Mouse (Mus musculus): Measurements from ENCODE around the gene Lrrc75a. TPM values are rescaled to one million over a fixed set of nuclear protein-coding genes. Genes with fewer than 3 reads are reported as not detected.

The Lrrc75a gene
- polyA plus RNA-seq, 1 experiment from 2014 or later, result 17.2 TPM

GRCm38 (mm10) chr11:62591904-62592575 is 56.3 kb downstream of the Lrrc75a start:
- no peak for DNase-seq (ENCODE audit: low spot score)
- H3K36me3 ChIP-seq, result no peaks in the 10 kb centered on the region
- no peaks in the 10 kb centered on the region for H3K27me3 ChIP-seq (ENCODE audit: insufficient read depth, poor library complexity, severe bottlenecking)
- 53% methylated on average over 8 of the region's 8 CpGs for WGBS
- H3K4me1 ChIP-seq, result peaks cover 26% of the 10 kb centered on the region
- peak overlapping the region; percentile 22; the same call in 1 of the 2 replicates for H3K4me3 ChIP-seq
- H3K27ac ChIP-seq, result peak overlapping the region; percentile 23; the same call in 1 of the 2 replicates
- no peaks in the 10 kb centered on the region for H3K9me3 ChIP-seq

- no peaks in the 10 kb centered on the region for H3K27me3 ChIP-seq (ENCODE audit: insufficient read depth, poor library complexity, severe bottlenecking)
- peaks cover 26% of the 10 kb centered on the region for H3K4me1 ChIP-seq
- H3K27ac ChIP-seq, result peak overlapping the region; percentile 11; the same call in 1 of the 2 replicates
- no peak for DNase-seq (ENCODE audit: low spot score)
- no peak overlapping the region for H3K4me3 ChIP-seq
- H3K36me3 ChIP-seq, result no peaks in the 10 kb centered on the region
- no peaks in the 10 kb centered on the region for H3K9me3 ChIP-seq
- WGBS, result 85% methylated on average over 2 of the region's 2 CpGs
Observed at GRCm38 (mm10) chr11:62591026-62591425, 57.3 kb downstream of the Lrrc75a start.

GRCm38 (mm10) chr11:62589391-62589790 is 58.9 kb downstream of the Lrrc75a start:
- peaks cover 24% of the 10 kb centered on the region for H3K4me1 ChIP-seq
- 85% methylated on average over 10 of the region's 10 CpGs for WGBS
- no peak overlapping the region for H3K27ac ChIP-seq
- no peaks in the 10 kb centered on the region for H3K36me3 ChIP-seq
- no peaks in the 10 kb centered on the region for H3K9me3 ChIP-seq
- no peaks in the 10 kb centered on the region for H3K27me3 ChIP-seq (ENCODE audit: insufficient read depth, poor library complexity, severe bottlenecking)
- no peak for DNase-seq (ENCODE audit: low spot score)
- no peak overlapping the region for H3K4me3 ChIP-seq

- 78% methylated on average over 5 of the region's 5 CpGs for WGBS
- Histone ChIP-seq H3K4me1 (peaks cover 21% of the 10 kb centered on the region), H3K27ac (no peak overlapping the region), H3K27me3 (ENCODE audit: insufficient read depth, poor library complexity, severe bottlenecking) (no peaks in the 10 kb centered on the region), H3K36me3 (no peaks in the 10 kb centered on the region), H3K9me3 (no peaks in the 10 kb centered on the region), H3K4me3 (no peak overlapping the region)
- no peak for DNase-seq (ENCODE audit: low spot score)
Observed at GRCm38 (mm10) chr11:62587034-62587433, 61.3 kb downstream of the Lrrc75a start.

- H3K27me3 ChIP-seq (ENCODE audit: insufficient read depth, poor library complexity, severe bottlenecking), result no peaks in the 10 kb centered on the region
- no peak overlapping the region for H3K4me3 ChIP-seq
- 79% methylated on average over 9 of the region's 9 CpGs for WGBS
Observed at GRCm38 (mm10) chr11:62584671-62585206, 63.6 kb downstream of the Lrrc75a start.

GRCm38 (mm10) chr11:62583031-62583430 is 65.3 kb downstream of the Lrrc75a start:
- 70% methylated on average over 6 of the region's 6 CpGs for WGBS
- no peak for DNase-seq (ENCODE audit: low spot score)
- no peaks in the 10 kb centered on the region for H3K36me3 ChIP-seq
- H3K9me3 ChIP-seq, result no peaks in the 10 kb centered on the region
- H3K4me3 ChIP-seq, result peak overlapping the region; percentile 17; the same call in 1 of the 2 replicates
- peak overlapping the region; percentile 69 for H3K27ac ChIP-seq
- peaks cover 8% of the 10 kb centered on the region for H3K4me1 ChIP-seq
- H3K27me3 ChIP-seq (ENCODE audit: insufficient read depth, poor library complexity, severe bottlenecking), result no peaks in the 10 kb centered on the region

More at GRCm38 (mm10) chr11:62584671-62585206, 63.6 kb downstream of the Lrrc75a start:
- no peaks in the 10 kb centered on the region for H3K36me3 ChIP-seq
- H3K4me1 ChIP-seq, result peaks cover 8% of the 10 kb centered on the region
- no peaks in the 10 kb centered on the region for H3K9me3 ChIP-seq
- no peak for DNase-seq (ENCODE audit: low spot score)
- H3K27ac ChIP-seq, result no peak overlapping the region

GRCm38 (mm10) chr11:62576530-62577152 is 71.7 kb downstream of the Lrrc75a start:
- no peak for DNase-seq (ENCODE audit: low spot score)
- Histone ChIP-seq H3K27ac (no peak overlapping the region), H3K4me1 (peaks cover 18% of the 10 kb centered on the region), H3K9me3 (no peaks in the 10 kb centered on the region), H3K36me3 (no peaks in the 10 kb centered on the region), H3K4me3 (peak overlapping the region; percentile 72), H3K27me3 (ENCODE audit: insufficient read depth, poor library complexity, severe bottlenecking) (peaks cover 7% of the 10 kb centered on the region; the same call in 1 of the 2 replicates)
- 41% methylated on average over 16 of the region's 16 CpGs for WGBS

- Histone ChIP-seq H3K9me3 (no peaks in the 10 kb centered on the region), H3K4me1 (peaks cover 18% of the 10 kb centered on the region), H3K36me3 (no peaks in the 10 kb centered on the region), H3K27ac (peak overlapping the region; percentile 84), H3K4me3 (peak overlapping the region; percentile 72), H3K27me3 (ENCODE audit: insufficient read depth, poor library complexity, severe bottlenecking) (peaks cover 7% of the 10 kb centered on the region; the same call in 1 of the 2 replicates)
- 5% methylated on average over 27 of the region's 27 CpGs for WGBS
- DNase-seq (ENCODE audit: low spot score), result peak; percentile 80
Observed at GRCm38 (mm10) chr11:62575659-62576438, 72.5 kb downstream of the Lrrc75a start.

DNA sequence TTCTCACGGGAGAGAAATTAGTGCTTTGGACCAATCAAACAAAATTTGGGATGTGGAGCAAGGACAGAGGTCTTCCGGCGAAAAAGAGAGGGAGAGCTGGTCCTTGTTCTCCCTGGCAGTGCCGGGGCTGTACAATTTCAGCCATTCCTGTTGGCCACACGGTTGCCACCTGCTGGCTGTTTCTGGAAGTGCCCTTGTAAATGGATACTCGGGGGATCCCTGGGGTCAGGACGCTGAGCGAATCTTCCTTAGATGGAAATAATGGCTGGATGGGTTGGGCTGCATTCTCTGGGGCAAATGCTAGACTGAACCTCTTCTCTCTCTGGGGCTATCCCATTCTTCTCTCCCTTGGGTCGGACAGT is 73.0 kb downstream of the Lrrc75a start:
- DNase-seq (ENCODE audit: low spot score), result peak; percentile 92
- peak overlapping the region; percentile 72 for H3K4me3 ChIP-seq
- H3K36me3 ChIP-seq, result no peaks in the 10 kb centered on the region
- WGBS, result 3% methylated on average over 9 of the region's 9 CpGs
- peak overlapping the region; percentile 84 for H3K27ac ChIP-seq
- H3K9me3 ChIP-seq, result no peaks in the 10 kb centered on the region
- H3K4me1 ChIP-seq, result peaks cover 18% of the 10 kb centered on the region
- peaks cover 7% of the 10 kb centered on the region; the same call in 1 of the 2 replicates for H3K27me3 ChIP-seq (ENCODE audit: insufficient read depth, poor library complexity, severe bottlenecking)

- 78% methylated on average over 4 of the region's 4 CpGs for WGBS
- Histone ChIP-seq H3K4me3 (no peak overlapping the region), H3K27ac (no peak overlapping the region), H3K4me1 (peaks cover 18% of the 10 kb centered on the region), H3K36me3 (no peaks in the 10 kb centered on the region), H3K9me3 (no peaks in the 10 kb centered on the region), H3K27me3 (ENCODE audit: insufficient read depth, poor library complexity, severe bottlenecking) (peaks cover 7% of the 10 kb centered on the region; the same call in 1 of the 2 replicates)
- DNase-seq (ENCODE audit: low spot score), result no peak
Observed at GRCm38 (mm10) chr11:62574703-62575085, 73.6 kb downstream of the Lrrc75a start.

- 78% methylated on average over 6 of the region's 6 CpGs for WGBS
- Histone ChIP-seq H3K27ac (peak within 1 kb of the TSS; percentile 84; the same call in 1 of the 2 replicates), H3K4me3 (peak within 1 kb of the TSS; percentile 72), H3K9me3 (no peaks in the 10 kb centered on the region), H3K4me1 (peaks cover 18% of the 10 kb centered on the region), H3K27me3 (ENCODE audit: insufficient read depth, poor library complexity, severe bottlenecking) (peaks cover 7% of the 10 kb centered on the region; the same call in 1 of the 2 replicates), H3K36me3 (no peaks in the 10 kb centered on the region)
- no peak for DNase-seq (ENCODE audit: low spot score)
Observed at GRCm38 (mm10) chr11:62573959-62574702, 74.2 kb downstream of the Lrrc75a start, which contains the start of gene Trpv2. TSS of gene Trpv2 (plus strand) at chr11:62574486.

- Histone ChIP-seq H3K27me3 (ENCODE audit: insufficient read depth, poor library complexity, severe bottlenecking) (no peaks in the 10 kb centered on the region), H3K36me3 (no peaks in the 10 kb centered on the region), H3K9me3 (no peaks in the 10 kb centered on the region), H3K27ac (no peak overlapping the region), H3K4me1 (peaks cover 9% of the 10 kb centered on the region; the same call in 1 of the 2 replicates), H3K4me3 (no peak overlapping the region)
- 72% methylated on average over 3 of the region's 3 CpGs for WGBS
- no peak for DNase-seq (ENCODE audit: low spot score)
Observed at GRCm38 (mm10) chr11:62568300-62568699, 80.0 kb downstream of the Lrrc75a start.

Measured in heart, embryonic 10.5 days (tissue).